Mouse (Mus musculus) embryonic facial prominence, embryonic 10.5 days (tissue): ENCODE data around the gene Creg2. TPM values are rescaled to one million over a fixed set of nuclear protein-coding genes. Genes with fewer than 3 reads are reported as not detected.
"Not testable (repeated sequence)": the region's sequence is repeated elsewhere in the genome, so short reads cannot be mapped to it uniquely, and the experiment has no call there.

Experiments used
- DNase-seq: peaks from one replicate; pipeline ENCODE4 v3.0.0-alpha.2; 2017; ENCODE audit warnings: low spot score
- H3K27ac ChIP-seq: fragments of 300-500 bp; sonication (generic); replicated peaks from 2 replicates; pipeline ENCODE4 v1.5.1; 2016; ENCODE audit warnings: mild to moderate bottlenecking
- H3K27me3 ChIP-seq: fragments of 300-500 bp; sonication (generic); replicated peaks from 2 replicates; pipeline ENCODE4 v1.6.1; 2016; ENCODE audit warnings: low read depth, mild to moderate bottlenecking; ENCODE audit not compliant: poor library complexity, severe bottlenecking
- H3K36me3 ChIP-seq: fragments of 300-500 bp; sonication (generic); replicated peaks from 2 replicates; pipeline ENCODE4 v1.6.1; 2016; ENCODE audit warnings: mild to moderate bottlenecking, moderate library complexity
- H3K4me1 ChIP-seq: fragments of 300-500 bp; sonication (generic); 2 replicates; pipeline ENCODE4 v1.6.1; 2016
- H3K4me3 ChIP-seq: fragments of 300-500 bp; sonication (generic); 2 replicates; pipeline ENCODE4 v1.5.1; 2016; ENCODE audit warnings: mild to moderate bottlenecking, moderate library complexity
- H3K9me3 ChIP-seq: fragments of 300-500 bp; sonication (generic); 2 replicates; pipeline ENCODE4 v1.6.1; 2016; ENCODE audit warnings: mild to moderate bottlenecking
- WGBS: fragments of 180-500 bp; shearing (Covaris S2); methylation state at CpG from one replicate; pipeline ENCODE4 v1.1.7; 2016; 5-methylcytosine and 5-hydroxymethylcytosine counted together
- polyA plus RNA-seq: library from polyadenylated mRNA; unstranded; fragments of >200 nt; fragmentation: Nextera tagmentation; extraction: Ambion mirVana; gene quantifications from 2 replicates; pipeline ENCODE4 v1.2.1, GENCODE M21; 2016

Creg2 gene
- polyA plus RNA-seq, 1 experiment from 2014 or later, result 0.06 TPM

- H3K27me3 ChIP-seq, result no peaks in the 10 kb centered on the region
- 91% methylated on average over 5 of the region's 5 CpGs for WGBS
- no peak overlapping the region for H3K27ac ChIP-seq
- no peaks in the 10 kb centered on the region for H3K36me3 ChIP-seq
- no peak overlapping the region for H3K4me3 ChIP-seq
- H3K4me1 ChIP-seq, result peaks cover 7% of the 10 kb centered on the region; the same call in 1 of the 2 replicates
- no peaks in the 10 kb centered on the region for H3K9me3 ChIP-seq
- DNase-seq, result no peak
Measured at GRCm38 (mm10) chr1:39676221-39676876, 25.1 kb upstream of the Creg2 start.

DNA sequence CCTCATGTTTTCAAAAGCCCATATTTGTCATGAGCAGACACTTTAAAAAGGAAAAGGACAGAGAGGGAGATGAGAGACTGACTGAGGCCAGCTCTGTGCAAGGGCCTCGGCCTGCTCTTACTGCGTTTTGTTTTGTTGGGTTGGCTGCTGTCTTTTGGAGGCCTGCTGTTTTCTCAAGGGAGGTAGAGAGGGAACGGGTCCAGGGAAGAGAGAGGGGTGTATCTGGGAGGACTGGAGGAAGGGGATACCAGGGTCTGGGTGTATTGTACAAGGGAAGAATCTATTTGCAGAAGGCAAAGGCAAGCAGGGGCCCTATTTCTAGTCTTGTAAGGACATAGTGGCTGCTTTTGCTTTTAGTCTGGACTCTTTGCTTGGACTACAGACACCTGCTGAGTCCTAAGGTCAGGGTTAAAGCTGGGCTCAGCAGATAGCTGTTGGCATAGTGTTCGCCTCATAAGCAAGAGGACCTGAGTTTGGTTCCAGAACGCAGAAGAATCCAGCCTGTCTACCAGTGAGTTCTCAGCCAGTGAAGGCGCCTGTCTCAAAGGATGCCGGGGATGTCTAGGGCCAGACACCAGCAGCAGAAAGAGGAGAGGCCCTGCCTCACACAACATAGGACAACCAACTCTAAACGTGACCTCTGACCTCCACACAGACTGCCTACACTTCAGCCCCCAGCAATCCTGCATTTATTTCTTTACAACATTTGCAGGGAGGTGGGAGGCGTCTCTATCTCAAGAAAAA lies 21.3 kb upstream of the Creg2 start:
- DNase-seq, result no peak
- peaks cover 4% of the 10 kb centered on the region; the same call in 1 of the 2 replicates for H3K9me3 ChIP-seq
- no peaks in the 10 kb centered on the region for H3K36me3 ChIP-seq
- H3K4me1 ChIP-seq, result no peaks in the 10 kb centered on the region
- H3K4me3 ChIP-seq, result no peak overlapping the region
- WGBS, result 79% methylated on average over 9 of the region's 9 CpGs
- no peak overlapping the region for H3K27ac ChIP-seq
- no peaks in the 10 kb centered on the region for H3K27me3 ChIP-seq

DNA sequence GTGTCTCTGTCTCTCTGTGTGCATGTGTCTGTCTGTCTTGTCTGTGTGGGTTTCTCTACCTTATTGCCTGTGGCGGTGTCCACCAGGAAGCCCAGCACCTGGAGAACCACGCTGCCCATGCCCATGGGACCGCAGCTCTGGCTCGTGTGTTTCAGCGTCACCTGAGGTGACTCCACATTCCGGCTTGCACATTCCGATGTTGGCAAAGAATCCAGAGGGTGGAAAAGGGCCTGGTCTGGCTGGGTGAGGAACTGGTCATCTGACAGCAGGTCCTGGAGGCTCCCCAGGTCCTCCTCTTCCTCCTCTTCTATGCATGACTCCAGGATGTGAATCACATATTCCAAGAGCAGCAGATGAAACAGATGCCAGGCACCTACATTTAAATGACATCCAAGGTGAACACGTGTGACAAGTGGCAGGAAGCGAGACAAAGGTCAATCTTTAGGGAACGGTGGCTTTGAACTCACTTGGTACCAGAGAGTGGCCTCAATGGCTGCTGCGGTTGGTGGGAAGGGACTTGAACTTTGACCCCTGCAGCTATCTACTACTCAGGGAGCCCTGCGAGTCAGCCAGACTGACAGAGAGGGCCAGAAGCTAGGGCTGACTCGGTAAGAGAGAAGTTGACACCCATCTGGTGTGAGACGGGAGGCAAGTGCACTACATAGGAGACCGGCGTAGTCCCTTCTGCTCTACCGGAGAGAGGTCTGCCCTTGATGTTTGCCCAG lies 19.1 kb upstream of the Creg2 start:
- DNase-seq, result no peak
- no peaks in the 10 kb centered on the region for H3K27me3 ChIP-seq
- H3K9me3 ChIP-seq, result peaks cover 4% of the 10 kb centered on the region; the same call in 1 of the 2 replicates
- no peaks in the 10 kb centered on the region for H3K4me1 ChIP-seq
- WGBS, result 87% methylated on average over 17 of the region's 17 CpGs
- H3K4me3 ChIP-seq, result no peak overlapping the region
- no peak overlapping the region for H3K27ac ChIP-seq
- H3K36me3 ChIP-seq, result no peaks in the 10 kb centered on the region

DNA sequence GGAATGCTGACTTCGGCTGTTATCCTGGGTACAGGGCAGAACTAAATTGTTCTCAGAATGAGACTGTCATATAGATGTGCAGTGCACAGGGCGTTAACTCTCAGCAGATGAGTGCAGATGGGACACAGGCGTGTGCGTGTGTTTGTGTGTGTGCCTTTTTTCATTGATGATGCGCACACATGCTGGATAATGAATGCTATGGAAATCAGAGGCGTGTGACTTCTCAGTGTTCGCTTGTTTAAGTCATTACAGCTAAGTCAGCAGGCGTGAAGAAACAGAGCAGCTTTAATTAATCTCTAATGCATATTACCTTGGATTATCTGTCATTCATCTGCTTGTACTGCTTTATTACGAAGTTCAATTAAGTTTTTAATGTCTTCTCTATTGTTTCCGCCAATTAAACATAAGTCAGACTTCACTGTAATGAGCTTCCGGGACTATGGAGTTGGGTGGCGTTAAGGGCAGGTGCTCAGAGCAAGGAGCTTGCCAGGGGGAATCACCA lies 15.5 kb upstream of the Creg2 start:
- DNase-seq, result no peak
- no peak overlapping the region for H3K4me3 ChIP-seq
- no peak overlapping the region for H3K27ac ChIP-seq
- no peaks in the 10 kb centered on the region for H3K27me3 ChIP-seq
- peaks cover 4% of the 10 kb centered on the region; the same call in 1 of the 2 replicates for H3K9me3 ChIP-seq
- WGBS, result 87% methylated on average over 12 of the region's 12 CpGs
- H3K4me1 ChIP-seq, result no peaks in the 10 kb centered on the region
- no peaks in the 10 kb centered on the region for H3K36me3 ChIP-seq

- no peaks in the 10 kb centered on the region for H3K9me3 ChIP-seq
- H3K4me3 ChIP-seq, result no peak overlapping the region
- no peak overlapping the region for H3K27ac ChIP-seq
- H3K36me3 ChIP-seq, result no peaks in the 10 kb centered on the region
- H3K4me1 ChIP-seq, result no peaks in the 10 kb centered on the region
- DNase-seq, result no peak
- 87% methylated on average over 7 of the region's 7 CpGs for WGBS
- H3K27me3 ChIP-seq, result no peaks in the 10 kb centered on the region
Measured at GRCm38 (mm10) chr1:39664039-39664625, 12.9 kb upstream of the Creg2 start.

GRCm38 (mm10) chr1:39663050-39663449 lies 11.8 kb upstream of the Creg2 start:
- Histone ChIP-seq H3K9me3 (peaks cover 3% of the 10 kb centered on the region; the same call in 1 of the 2 replicates), H3K4me3 (no peak overlapping the region), H3K27me3 (no peaks in the 10 kb centered on the region), H3K27ac (no peak overlapping the region), H3K36me3 (no peaks in the 10 kb centered on the region), H3K4me1 (no peaks in the 10 kb centered on the region)
- WGBS, result 90% methylated on average over 4 of the region's 4 CpGs
- no peak for DNase-seq

GRCm38 (mm10) chr1:39656976-39657529 lies 5.8 kb upstream of the Creg2 start:
- DNase-seq, result no peak
- peaks cover 7% of the 10 kb centered on the region for H3K27me3 ChIP-seq
- WGBS, result 85% methylated on average over 6 of the region's 6 CpGs
- H3K4me3 ChIP-seq, result no peak overlapping the region
- peaks cover 3% of the 10 kb centered on the region; the same call in 1 of the 2 replicates for H3K9me3 ChIP-seq
- H3K36me3 ChIP-seq, result no peaks in the 10 kb centered on the region
- H3K27ac ChIP-seq, result no peak overlapping the region
- no peaks in the 10 kb centered on the region for H3K4me1 ChIP-seq

- H3K36me3 ChIP-seq, DNase-seq, H3K4me3 ChIP-seq, H3K9me3 ChIP-seq, H3K27ac ChIP-seq: not testable (repeated sequence)
- 89% methylated on average over 18 of the region's 18 CpGs for WGBS
- peaks cover 14% of the 10 kb centered on the region for H3K4me1 ChIP-seq
- H3K27me3 ChIP-seq, result peaks cover 29% of the 10 kb centered on the region
Measured at GRCm38 (mm10) chr1:39654901-39655300, 3.6 kb upstream of the Creg2 start.

- Histone ChIP-seq H3K36me3 (no peaks in the 10 kb centered on the region), H3K27me3 (peaks cover 48% of the 10 kb centered on the region)
- 91% methylated on average over 4 of the region's 4 CpGs for WGBS
Measured at GRCm38 (mm10) chr1:39653028-39653427, 1.8 kb upstream of the Creg2 start.

DNA sequence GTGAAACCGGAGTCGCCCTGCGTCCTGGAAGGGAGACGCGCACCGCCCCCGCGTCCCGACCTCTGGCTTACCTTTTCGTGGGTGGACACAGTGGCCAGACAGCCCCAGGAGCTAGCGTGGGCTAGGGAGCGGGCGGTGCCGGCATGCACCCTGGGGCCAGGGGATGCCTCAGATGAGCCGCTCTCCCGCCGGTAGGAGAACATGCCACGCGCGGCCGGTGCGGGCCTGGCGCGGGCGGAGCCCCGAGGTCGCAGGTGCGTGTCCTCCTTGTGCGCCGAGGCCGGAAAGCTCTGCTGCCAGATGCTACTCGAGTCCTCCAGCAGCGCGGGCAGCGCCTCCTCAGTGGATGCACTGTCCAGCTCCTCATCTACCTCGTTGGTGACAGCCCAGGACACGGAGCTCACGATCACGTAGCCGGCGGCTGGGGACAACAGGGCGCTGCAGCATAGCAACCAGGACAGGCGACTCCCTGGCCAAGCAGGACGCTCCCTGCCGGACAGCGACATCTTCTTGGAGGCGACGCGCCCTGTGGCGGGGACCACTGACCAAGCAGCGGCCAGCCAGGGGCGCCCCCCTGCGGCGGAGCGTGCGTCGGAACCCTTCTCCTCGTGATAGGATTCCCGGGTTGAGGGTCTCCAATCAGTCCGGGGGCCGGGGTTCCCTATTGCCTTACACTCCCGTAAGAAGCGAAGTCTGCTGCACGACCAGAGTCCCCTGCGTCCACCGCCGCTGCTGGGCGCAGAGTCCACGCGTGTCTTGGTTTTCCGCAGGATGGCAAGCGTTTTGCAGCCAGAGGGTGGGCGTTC lies 636 bp downstream of the Creg2 start:
- no peaks in the 10 kb centered on the region for H3K9me3 ChIP-seq
- DNase-seq, result peak; percentile 87
- peaks cover 22% of the 10 kb centered on the region for H3K4me1 ChIP-seq
- H3K36me3 ChIP-seq, result no peaks in the 10 kb centered on the region
- 1% methylated on average over 73 of the region's 73 CpGs for WGBS
- peaks cover 60% of the 10 kb centered on the region for H3K27me3 ChIP-seq
- H3K4me3 ChIP-seq, result peak overlapping the region; percentile 75
- peak overlapping the region; percentile 30 for H3K27ac ChIP-seq

More at GRCm38 (mm10) chr1:39653028-39653427, 1.8 kb upstream of the Creg2 start:
- Histone ChIP-seq H3K27ac (no peak overlapping the region), H3K9me3 (no peaks in the 10 kb centered on the region), H3K4me3 (no peak overlapping the region), H3K4me1 (peaks cover 17% of the 10 kb centered on the region)
- no peak for DNase-seq

DNA sequence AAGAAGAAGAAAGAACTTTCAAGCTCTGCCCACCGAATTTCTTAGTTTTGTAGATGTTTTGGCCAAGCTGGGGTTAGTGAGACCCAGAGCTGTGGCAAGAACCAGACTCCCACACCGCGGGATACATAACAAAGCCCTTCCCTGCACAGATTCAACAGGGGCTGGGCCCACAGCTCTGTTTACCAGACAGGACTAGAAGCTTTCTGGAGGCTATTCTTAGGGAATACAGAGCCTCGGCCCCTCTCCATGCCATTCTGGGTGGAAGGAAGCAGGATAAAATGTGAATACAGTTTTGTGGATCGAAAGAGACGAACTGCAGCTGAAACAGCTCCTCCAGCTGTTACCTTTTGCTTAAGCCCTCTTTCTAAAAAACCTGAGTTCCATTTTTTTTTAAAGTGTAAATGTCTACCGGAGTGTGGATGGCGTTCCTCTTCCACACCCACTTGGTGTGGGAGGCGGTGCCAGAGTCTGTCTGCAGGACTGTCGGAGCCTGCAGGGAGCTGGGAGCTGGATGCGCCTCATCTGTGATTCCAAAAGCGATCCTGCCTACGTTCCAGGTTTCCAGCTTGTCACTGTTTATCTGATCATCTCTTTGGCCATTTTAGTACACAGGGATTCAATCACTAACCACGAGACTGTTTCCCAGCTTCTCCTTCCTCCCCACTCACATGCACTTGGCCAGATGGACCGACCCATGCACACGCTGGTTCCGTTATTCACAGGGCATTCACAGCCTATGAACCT lies 1.4 kb downstream of the Creg2 start:
- Histone ChIP-seq H3K9me3 (no peaks in the 10 kb centered on the region), H3K27ac (no peak overlapping the region), H3K4me1 (peaks cover 22% of the 10 kb centered on the region), H3K36me3 (no peaks in the 10 kb centered on the region), H3K4me3 (peak overlapping the region; percentile 75), H3K27me3 (peaks cover 60% of the 10 kb centered on the region)
- WGBS, result 20% methylated on average over 17 of the region's 17 CpGs
- peak; percentile 28 for DNase-seq
